Mouse (Mus musculus) Patski (cell line): ENCODE measurements around the gene Ms4a1. TPM values are rescaled to one million over a fixed set of nuclear protein-coding genes. Genes with fewer than 3 reads are reported as not detected.
"Not testable (repeated sequence)": the region's sequence is repeated elsewhere in the genome, so short reads cannot be mapped to it uniquely, and the experiment has no call there.

ENCODE experiments used
- ATAC-seq: fragments of 100-300 bp; one replicate; pipeline ENCODE4 v1.8.0; 2021
- CTCF ChIA-PET: fragments of 350-600 bp; sonication (Branson Sonifier 250); formaldehyde crosslinking; loops from one replicate; lab custom pipeline; 2022; ENCODE audit warnings: inconsistent platforms; lab: Charles Lee
- POLR2A ChIA-PET: fragments of 350-600 bp; sonication (Branson Sonifier 250); formaldehyde crosslinking; loops from one replicate; lab custom pipeline; 2022; ENCODE audit warnings: antibody characterized with exemption, inconsistent platforms; lab: Charles Lee
- DNase-seq: peaks from one replicate; pipeline ENCODE4 v3.0.0-alpha.2; 2011; ENCODE audit warnings: low read depth, low spot score
- H3K27me3 ChIP-seq: fragments of 371-371 bp; one replicate; pipeline ENCODE4 v1.5.1; 2021
- CTCF ChIP-seq: fragments of 100-300 bp; IDR thresholded peaks from one replicate; pipeline ENCODE4 v1.5.1; 2021
- in situ Hi-C: fragments of 300-500 bp; cut with MboI; formaldehyde crosslinking; loops from 3 replicates; pipeline ENCODE4 v1.11.1; 2018; ENCODE audit warnings: low pct_unique_long_range_greater_than_20kb, mixed read lengths
- polyA plus RNA-seq: library from polyadenylated mRNA; unstranded; gene quantifications from one replicate; pipeline ENCODE4 v1.2.3, GENCODE M21; 2021

Gene Ms4a1
- not detected for polyA plus RNA-seq

DNA sequence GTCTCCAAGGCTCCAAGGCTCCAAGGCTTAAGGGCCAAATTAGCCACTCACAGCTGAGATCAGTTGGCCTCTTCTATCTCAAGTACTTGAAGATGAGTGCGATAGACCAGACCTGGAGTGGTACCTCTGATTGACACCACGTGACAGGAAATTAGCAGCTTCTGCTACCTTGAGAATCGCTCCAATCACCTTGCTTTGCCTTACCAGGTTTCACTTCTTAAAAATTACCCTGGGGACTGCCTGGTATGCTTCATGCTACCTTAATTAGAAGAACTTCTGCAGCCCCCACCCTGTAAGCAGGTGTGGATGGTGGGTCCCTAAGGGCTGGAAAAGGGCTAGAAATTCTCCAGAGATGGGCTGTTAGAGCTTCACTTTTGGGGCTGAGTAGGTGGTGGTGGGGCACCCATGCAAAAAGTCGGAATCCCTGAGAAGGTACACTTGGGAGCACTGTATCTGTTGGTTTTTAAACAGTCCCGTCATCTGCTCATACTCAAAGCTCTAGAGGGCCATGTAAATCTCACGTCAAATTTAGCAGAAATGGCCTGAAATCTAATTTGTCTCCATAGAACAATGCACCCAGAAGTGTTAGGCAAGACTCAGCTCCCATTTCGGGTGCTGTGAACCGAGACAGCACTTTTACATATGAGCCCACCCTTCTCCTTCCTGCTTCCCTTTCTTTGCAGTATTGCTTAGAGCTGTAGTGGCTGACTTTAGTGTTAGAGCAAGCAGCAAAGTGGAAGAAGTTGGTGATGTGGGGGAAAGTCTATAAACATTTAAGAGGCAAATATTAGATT lies at the start of gene Ms4a1:
TSS of gene Ms4a1 (minus strand) at position 190 of the 794 bp plus-strand sequence.
- in situ Hi-C loops: no loop called here

GRCm38 (mm10) chr19:11314354-11314753 lies 48.3 kb upstream of the Ms4a1 start, which contains the start of gene Ms4a14:
TSS of gene Ms4a14 (minus strand) at chr19:11314454.
- TF ChIP-seq CTCF: no peak
- peaks cover 24% of the 10 kb centered on the region for H3K27me3 ChIP-seq
- ChIA-PET CTCF (interaction anchor here (1.2 kb wide), 1 partner anchor 15 kb away, joined by 3 read pairs; no protein-coding TSS in a partner anchor), POLR2A (no interaction called here)
- ATAC-seq (no peak), DNase-seq (no peak)
- in situ Hi-C loops: no loop called here

More for the DNA sequence above, at the start of gene Ms4a1:
- H3K27me3 ChIP-seq: peaks cover 24% of the 10 kb centered on the region
- DNase-seq (no peak), ATAC-seq (no peak)
- ChIA-PET POLR2A (no interaction called here), CTCF (no interaction called here)
- no peak for TF ChIP-seq CTCF

DNA sequence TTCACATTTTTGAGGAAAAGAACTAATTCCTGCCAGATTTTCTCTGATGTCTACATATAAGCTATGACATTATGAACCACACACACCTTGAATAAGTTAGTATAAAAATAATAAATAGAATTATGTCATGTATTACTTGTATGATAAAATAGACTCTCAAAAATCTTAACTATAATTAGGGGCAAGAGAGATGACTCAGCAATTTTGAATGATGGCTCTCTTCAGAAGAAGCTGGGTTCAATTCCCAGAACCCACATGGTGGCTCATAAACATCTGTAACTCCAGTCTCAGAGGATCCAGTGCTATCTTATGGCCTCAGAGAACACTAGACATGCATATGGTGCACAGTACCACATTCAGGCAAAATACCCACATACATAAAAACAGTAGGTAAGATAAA lies 42.8 kb upstream of the Ms4a1 start:
- ChIA-PET POLR2A (no interaction called here), CTCF (interaction anchor here (1.1 to 1.2 kb wide), 2 partner anchors 14 to 29 kb away, joined by 3 to 5 read pairs; no protein-coding TSS in a partner anchor)
- DNase-seq: no peak
- peaks cover 27% of the 10 kb centered on the region for H3K27me3 ChIP-seq
- no peak for TF ChIP-seq CTCF
- no peak for ATAC-seq
- in situ Hi-C loops: no loop called here

GRCm38 (mm10) chr19:11299529-11299928 lies 33.5 kb upstream of the Ms4a1 start:
- CTCF ChIA-PET, DNase-seq, in situ Hi-C loops, POLR2A ChIA-PET, ATAC-seq: not testable (repeated sequence)
- peaks cover 13% of the 10 kb centered on the region for H3K27me3 ChIP-seq

- POLR2A ChIA-PET: no interaction called here
- DNase-seq (no peak), ATAC-seq (no peak)
- in situ Hi-C loops: no loop called here
- peaks cover 10% of the 10 kb centered on the region for H3K27me3 ChIP-seq
- CTCF ChIA-PET: no interaction called here
- no peak for TF ChIP-seq CTCF
Observed at GRCm38 (mm10) chr19:11298939-11299338, 32.9 kb upstream of the Ms4a1 start.

DNA sequence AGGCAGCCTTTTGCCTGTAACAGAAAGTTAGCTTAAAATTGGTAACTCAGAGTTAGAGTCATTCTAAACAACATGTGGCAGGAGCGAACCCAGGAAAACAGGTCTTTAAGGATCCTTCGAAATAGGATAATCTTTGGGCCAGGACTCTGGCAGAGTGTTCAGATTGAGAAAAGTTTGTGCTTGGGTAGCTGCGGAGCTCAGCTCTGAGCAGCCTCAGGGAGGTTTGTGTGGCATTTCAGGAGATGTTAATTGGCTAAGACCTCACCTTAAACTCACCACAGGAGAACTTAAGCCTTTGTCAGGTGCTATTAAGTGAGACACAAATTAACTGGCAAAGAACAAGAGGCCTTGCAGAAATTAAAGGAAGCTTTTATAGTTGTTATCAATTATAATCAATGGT lies 27.6 kb upstream of the Ms4a1 start:
- in situ Hi-C loops, CTCF ChIA-PET, DNase-seq, ATAC-seq, POLR2A ChIA-PET: not testable (repeated sequence)
- peaks cover 12% of the 10 kb centered on the region for H3K27me3 ChIP-seq

- POLR2A ChIA-PET: no interaction called here
Observed at GRCm38 (mm10) chr19:11292990-11293389, 26.9 kb upstream of the Ms4a1 start.

GRCm38 (mm10) chr19:11283773-11284172 lies 17.7 kb upstream of the Ms4a1 start, which contains the start of gene Ms4a5:
TSS of gene Ms4a5 (minus strand) at chr19:11283873.
- no peak for TF ChIP-seq CTCF
- in situ Hi-C loops: no loop called here
- ATAC-seq (no peak), DNase-seq (no peak)
- ChIA-PET CTCF (interaction anchor here (1.3 kb wide), 1 partner anchor 234 kb away, joined by 3 read pairs; no protein-coding TSS in a partner anchor), POLR2A (no interaction called here)
- peaks cover 32% of the 10 kb centered on the region for H3K27me3 ChIP-seq

More at GRCm38 (mm10) chr19:11292990-11293389, 26.9 kb upstream of the Ms4a1 start:
- in situ Hi-C loops: no loop called here
- no peak for TF ChIP-seq CTCF
- no peak for ATAC-seq
- no peak for DNase-seq
- peaks cover 12% of the 10 kb centered on the region for H3K27me3 ChIP-seq
- CTCF ChIA-PET: no interaction called here

- no peak for TF ChIP-seq CTCF
Observed at GRCm38 (mm10) chr19:11280223-11280622, 14.2 kb upstream of the Ms4a1 start.

GRCm38 (mm10) chr19:11276431-11276830 lies 10.4 kb upstream of the Ms4a1 start:
- in situ Hi-C loops: no loop called here
- ChIA-PET CTCF (no interaction called here), POLR2A (no interaction called here)
- no peak for ATAC-seq
- no peak for DNase-seq
- peaks cover 40% of the 10 kb centered on the region for H3K27me3 ChIP-seq
- no peak for TF ChIP-seq CTCF

More at GRCm38 (mm10) chr19:11280223-11280622, 14.2 kb upstream of the Ms4a1 start:
- in situ Hi-C loops: no loop called here
- ATAC-seq (no peak), DNase-seq (no peak)
- peaks cover 49% of the 10 kb centered on the region for H3K27me3 ChIP-seq
- CTCF ChIA-PET: interaction anchor here (1.4 kb wide), 1 partner anchor 29 kb away, joined by 5 read pairs; no protein-coding TSS in a partner anchor
- POLR2A ChIA-PET: no interaction called here

GRCm38 (mm10) chr19:11266956-11267355 lies 915 bp upstream of the Ms4a1 start:
- TF ChIP-seq CTCF: no peak
- H3K27me3 ChIP-seq: peaks cover 24% of the 10 kb centered on the region
- in situ Hi-C loops: no loop called here
- ATAC-seq (no peak), DNase-seq (no peak)
- ChIA-PET CTCF (no interaction called here), POLR2A (no interaction called here)
